Mouse (Mus musculus): ENCODE measurements around the gene Bet1. TPM values are rescaled to one million over a fixed set of nuclear protein-coding genes. Genes with fewer than 3 reads are reported as not detected.

Gene Bet1
- polyA plus RNA-seq (2014; fragmentation: Nextera tagmentation; extraction: Ambion mirVana): 28.0 and 36.6 TPM in 2 replicates

DNA sequence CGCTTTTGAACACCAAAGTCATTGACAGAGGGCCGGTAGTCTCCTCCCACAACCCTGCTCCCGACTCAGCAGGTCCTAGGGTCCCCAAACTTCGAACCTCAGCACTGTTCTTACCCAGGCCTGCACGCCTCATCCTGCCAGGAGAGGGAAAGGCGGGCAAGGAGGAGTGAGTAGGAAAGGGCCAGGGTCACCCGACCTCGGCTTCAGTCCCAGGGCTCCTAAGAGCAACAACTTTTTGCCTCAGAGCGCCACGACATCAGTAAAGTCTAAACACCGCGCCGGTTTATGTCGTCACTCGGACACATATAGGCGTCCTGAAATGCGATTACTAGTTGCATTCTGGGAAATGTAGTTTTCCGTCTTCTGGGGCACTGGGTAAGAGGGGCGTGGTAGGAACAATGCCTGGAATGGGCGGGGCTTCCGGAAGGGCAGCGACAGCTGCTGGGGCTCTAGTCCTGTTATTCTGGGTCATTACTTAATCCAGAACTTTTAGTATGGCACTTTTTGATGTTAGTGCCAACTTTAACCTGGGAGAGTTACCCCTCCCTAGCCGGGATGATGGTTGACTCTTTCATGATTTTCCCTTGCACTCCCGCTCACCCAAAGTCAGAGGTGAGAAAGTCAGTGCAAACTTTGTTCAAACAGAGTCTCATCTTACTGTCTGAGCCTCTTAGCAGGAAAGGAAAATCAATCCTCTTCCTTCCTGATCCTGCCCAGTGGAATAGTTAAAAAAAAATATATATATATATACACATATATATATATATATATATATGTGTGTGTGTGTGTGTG, at the start of gene Bet1:
Bet1 (minus strand) TSS at position 310 of the 792 bp plus-strand sequence.
- peak within 1 kb of the TSS; percentile 39 for H3K9ac ChIP-seq (replicated peaks; ENCODE audit: low read depth, low read length)
- no peaks in the 10 kb centered on the region for H3K36me3 ChIP-seq (ENCODE audit: control insufficient read depth, insufficient read depth, low read length)
- H3K27me3 ChIP-seq (ENCODE audit: control insufficient read depth, insufficient read depth, low read length): no peaks in the 10 kb centered on the region
- no peaks in the 10 kb centered on the region for H3K4me1 ChIP-seq (ENCODE audit: control insufficient read depth, insufficient read depth, low read length)
- H3K9me3 ChIP-seq (ENCODE audit: control insufficient read depth, low read length): no peaks in the 10 kb centered on the region
- H3K4me2 ChIP-seq (ENCODE audit: low read depth, low read length): peak within 1 kb of the TSS; percentile 55
- H3K4me3 ChIP-seq (ENCODE audit: low read depth, low read length): peak within 1 kb of the TSS; percentile 65
- ATAC-seq (ENCODE audit: low read depth): peak; percentile 100
- no peak within 1 kb of the TSS for H3K27ac ChIP-seq (ENCODE audit: low read depth, low read length)
- WGBS: 2% methylated on average over 24 of the region's 24 CpGs

GRCm38 (mm10) chr6:4132239-4132638, 45.5 kb upstream of the Bet1 start:
- Histone ChIP-seq H3K27ac (ENCODE audit: low read depth, low read length) (no peak overlapping the region), H3K4me3 (ENCODE audit: low read depth, low read length) (no peak overlapping the region), H3K36me3 (ENCODE audit: control insufficient read depth, insufficient read depth, low read length) (no peaks in the 10 kb centered on the region), H3K4me2 (ENCODE audit: low read depth, low read length) (no peak overlapping the region), H3K9me3 (ENCODE audit: control insufficient read depth, low read length) (no peaks in the 10 kb centered on the region), H3K27me3 (ENCODE audit: control insufficient read depth, insufficient read depth, low read length) (no peaks in the 10 kb centered on the region), H3K4me1 (ENCODE audit: control insufficient read depth, insufficient read depth, low read length) (no peaks in the 10 kb centered on the region), H3K9ac (replicated peaks; ENCODE audit: low read depth, low read length) (no peak overlapping the region)
- no peak for ATAC-seq (ENCODE audit: low read depth)
- 79% methylated on average over 7 of the region's 7 CpGs for WGBS

DNA sequence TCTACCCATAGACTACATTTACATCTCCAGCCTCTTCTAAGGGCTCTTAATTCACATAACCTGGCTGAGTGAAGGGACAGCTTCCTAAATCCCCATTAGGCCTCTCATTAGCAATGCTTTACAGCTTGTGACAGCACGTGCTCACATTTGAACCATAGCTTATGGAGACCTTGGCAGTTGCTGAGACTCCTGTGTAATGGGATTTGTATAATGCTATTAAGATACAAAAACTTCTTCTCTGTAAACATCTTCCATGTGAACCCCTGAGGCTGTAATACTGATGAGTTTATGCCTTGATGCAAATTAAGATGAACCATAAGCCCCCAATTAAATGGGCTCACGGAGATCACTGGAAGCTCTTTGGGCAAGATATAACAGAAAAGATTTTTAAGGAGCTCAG, 44.4 kb upstream of the Bet1 start:
- H3K27ac ChIP-seq (ENCODE audit: low read depth, low read length): no peak overlapping the region
- H3K9me3 ChIP-seq (ENCODE audit: control insufficient read depth, low read length): no peaks in the 10 kb centered on the region
- H3K9ac ChIP-seq (replicated peaks; ENCODE audit: low read depth, low read length): no peak overlapping the region
- no peaks in the 10 kb centered on the region for H3K4me1 ChIP-seq (ENCODE audit: control insufficient read depth, insufficient read depth, low read length)
- no peaks in the 10 kb centered on the region for H3K36me3 ChIP-seq (ENCODE audit: control insufficient read depth, insufficient read depth, low read length)
- no peak for ATAC-seq (ENCODE audit: low read depth)
- no peak overlapping the region for H3K4me2 ChIP-seq (ENCODE audit: low read depth, low read length)
- WGBS: 44% methylated on average over 2 of the region's 2 CpGs
- no peak overlapping the region for H3K4me3 ChIP-seq (ENCODE audit: low read depth, low read length)
- no peaks in the 10 kb centered on the region for H3K27me3 ChIP-seq (ENCODE audit: control insufficient read depth, insufficient read depth, low read length)

DNA sequence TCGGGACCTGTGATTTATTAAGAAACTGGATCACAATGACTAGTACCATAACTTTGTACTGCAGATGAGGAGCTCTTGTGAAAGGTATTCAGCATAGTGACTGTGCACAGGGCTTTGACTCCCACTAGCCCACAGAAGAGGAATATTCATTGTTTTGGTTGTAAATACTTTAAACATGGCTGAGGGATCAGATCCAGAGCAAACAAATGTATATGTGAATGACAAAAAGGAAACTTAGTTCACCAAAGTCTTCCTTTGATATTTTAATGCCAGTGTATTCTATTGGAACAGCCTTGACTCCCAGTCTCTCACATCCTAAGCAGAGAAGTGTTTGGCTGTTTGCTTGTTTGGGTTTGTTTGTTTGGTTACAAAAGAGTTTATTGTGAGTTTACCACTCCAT, 31.8 kb upstream of the Bet1 start:
- Histone ChIP-seq H3K9ac (replicated peaks; ENCODE audit: low read depth, low read length) (no peak overlapping the region), H3K4me2 (ENCODE audit: low read depth, low read length) (no peak overlapping the region), H3K4me3 (ENCODE audit: low read depth, low read length) (no peak overlapping the region), H3K9me3 (ENCODE audit: control insufficient read depth, low read length) (no peaks in the 10 kb centered on the region), H3K4me1 (ENCODE audit: control insufficient read depth, insufficient read depth, low read length) (no peaks in the 10 kb centered on the region), H3K27me3 (ENCODE audit: control insufficient read depth, insufficient read depth, low read length) (no peaks in the 10 kb centered on the region), H3K36me3 (ENCODE audit: control insufficient read depth, insufficient read depth, low read length) (no peaks in the 10 kb centered on the region), H3K27ac (ENCODE audit: low read depth, low read length) (no peak overlapping the region)
- no peak for ATAC-seq (ENCODE audit: low read depth)
- 84% methylated on average over 1 of the region's 1 CpGs for WGBS

DNA sequence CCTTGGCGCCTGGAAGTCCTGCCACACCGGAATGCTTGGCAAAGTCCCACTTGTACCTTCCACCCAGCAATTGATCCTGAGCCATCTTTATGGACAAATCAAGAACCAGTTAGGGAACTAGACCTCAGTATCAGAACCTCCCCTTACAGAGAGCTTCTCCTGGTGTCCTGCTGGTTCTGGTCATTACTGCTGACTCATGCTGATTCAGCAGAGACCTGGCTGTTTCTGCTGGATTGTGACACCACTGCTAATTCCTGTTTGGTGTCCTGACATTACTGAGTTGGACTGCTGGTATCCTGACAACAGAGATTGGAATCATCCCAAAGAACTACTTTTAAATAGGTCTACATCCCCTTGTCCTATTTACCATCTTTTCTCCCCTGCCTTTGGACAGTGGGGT, 3.7 kb upstream of the Bet1 start:
- no peak for ATAC-seq (ENCODE audit: low read depth)
- H3K4me2 ChIP-seq (ENCODE audit: low read depth, low read length): no peak overlapping the region
- no peak overlapping the region for H3K4me3 ChIP-seq (ENCODE audit: low read depth, low read length)
- H3K9me3 ChIP-seq (ENCODE audit: control insufficient read depth, low read length): no peaks in the 10 kb centered on the region
- no peak overlapping the region for H3K9ac ChIP-seq (replicated peaks; ENCODE audit: low read depth, low read length)
- no peaks in the 10 kb centered on the region for H3K4me1 ChIP-seq (ENCODE audit: control insufficient read depth, insufficient read depth, low read length)
- 89% methylated on average over 2 of the region's 2 CpGs for whole genome bisulfite sequencing
- H3K36me3 ChIP-seq (ENCODE audit: control insufficient read depth, insufficient read depth, low read length): no peaks in the 10 kb centered on the region
- H3K27ac ChIP-seq (ENCODE audit: low read depth, low read length): no peak overlapping the region
- H3K27me3 ChIP-seq (ENCODE audit: control insufficient read depth, insufficient read depth, low read length): no peaks in the 10 kb centered on the region

- no peak for ATAC-seq (ENCODE audit: low read depth)
- no peak overlapping the region for H3K4me3 ChIP-seq (ENCODE audit: low read depth, low read length)
- WGBS: 89% methylated on average over 6 of the region's 6 CpGs
- no peak overlapping the region for H3K4me2 ChIP-seq (ENCODE audit: low read depth, low read length)
- no peaks in the 10 kb centered on the region for H3K4me1 ChIP-seq (ENCODE audit: control insufficient read depth, insufficient read depth, low read length)
- H3K27me3 ChIP-seq (ENCODE audit: control insufficient read depth, insufficient read depth, low read length): no peaks in the 10 kb centered on the region
- no peak overlapping the region for H3K9ac ChIP-seq (replicated peaks; ENCODE audit: low read depth, low read length)
- no peaks in the 10 kb centered on the region for H3K9me3 ChIP-seq (ENCODE audit: control insufficient read depth, low read length)
- no peaks in the 10 kb centered on the region for H3K36me3 ChIP-seq (ENCODE audit: control insufficient read depth, insufficient read depth, low read length)
- no peak overlapping the region for H3K27ac ChIP-seq (ENCODE audit: low read depth, low read length)
Observed at GRCm38 (mm10) chr6:4072281-4072680, 14.5 kb downstream of the Bet1 start.

GRCm38 (mm10) chr6:4069714-4070113, 17.1 kb downstream of the Bet1 start:
- Histone ChIP-seq H3K36me3 (ENCODE audit: control insufficient read depth, insufficient read depth, low read length) (no peaks in the 10 kb centered on the region), H3K9ac (replicated peaks; ENCODE audit: low read depth, low read length) (no peak overlapping the region), H3K27ac (ENCODE audit: low read depth, low read length) (no peak overlapping the region), H3K4me2 (ENCODE audit: low read depth, low read length) (no peak overlapping the region), H3K4me3 (ENCODE audit: low read depth, low read length) (no peak overlapping the region), H3K27me3 (ENCODE audit: control insufficient read depth, insufficient read depth, low read length) (no peaks in the 10 kb centered on the region), H3K9me3 (ENCODE audit: control insufficient read depth, low read length) (no peaks in the 10 kb centered on the region), H3K4me1 (ENCODE audit: control insufficient read depth, insufficient read depth, low read length) (no peaks in the 10 kb centered on the region)
- ATAC-seq (ENCODE audit: low read depth): no peak

GRCm38 (mm10) chr6:4054387-4054786, 32.4 kb downstream of the Bet1 start:
- ATAC-seq (ENCODE audit: low read depth): no peak
- H3K27ac ChIP-seq (ENCODE audit: low read depth, low read length): no peak overlapping the region
- no peaks in the 10 kb centered on the region for H3K9me3 ChIP-seq (ENCODE audit: control insufficient read depth, low read length)
- no peaks in the 10 kb centered on the region for H3K27me3 ChIP-seq (ENCODE audit: control insufficient read depth, insufficient read depth, low read length)
- H3K36me3 ChIP-seq (ENCODE audit: control insufficient read depth, insufficient read depth, low read length): no peaks in the 10 kb centered on the region
- H3K4me1 ChIP-seq (ENCODE audit: control insufficient read depth, insufficient read depth, low read length): no peaks in the 10 kb centered on the region
- H3K4me3 ChIP-seq (ENCODE audit: low read depth, low read length): no peak overlapping the region
- H3K4me2 ChIP-seq (ENCODE audit: low read depth, low read length): no peak overlapping the region
- no peak overlapping the region for H3K9ac ChIP-seq (replicated peaks; ENCODE audit: low read depth, low read length)
- 91% methylated on average over 4 of the region's 4 CpGs for WGBS

GRCm38 (mm10) chr6:4052843-4053242, 33.9 kb downstream of the Bet1 start:
- no peak for ATAC-seq (ENCODE audit: low read depth)
- Histone ChIP-seq H3K4me1 (ENCODE audit: control insufficient read depth, insufficient read depth, low read length) (no peaks in the 10 kb centered on the region), H3K4me2 (ENCODE audit: low read depth, low read length) (no peak overlapping the region), H3K4me3 (ENCODE audit: low read depth, low read length) (no peak overlapping the region), H3K27ac (ENCODE audit: low read depth, low read length) (no peak overlapping the region), H3K27me3 (ENCODE audit: control insufficient read depth, insufficient read depth, low read length) (no peaks in the 10 kb centered on the region), H3K9me3 (ENCODE audit: control insufficient read depth, low read length) (no peaks in the 10 kb centered on the region), H3K36me3 (ENCODE audit: control insufficient read depth, insufficient read depth, low read length) (no peaks in the 10 kb centered on the region), H3K9ac (replicated peaks; ENCODE audit: low read depth, low read length) (no peak overlapping the region)
- 63% methylated on average over 1 of the region's 1 CpGs for WGBS
